Mouse (Mus musculus) brain, embryonic 14.5 days (tissue): ENCODE measurements around the gene Pawr.

Experiments
- CTCF ChIP-seq: fragments of 200-500 bp; IDR thresholded peaks from 2 replicates; pipeline ENCODE4 v1.5.1; 2012; ENCODE audit warnings: inconsistent platforms, mild to moderate bottlenecking, moderate library complexity, borderline replicate concordance; ENCODE audit not compliant: insufficient read depth, insufficient read length; ENCODE audit errors: extremely low read depth
- POLR2A ChIP-seq: fragments of 200-500 bp; IDR thresholded peaks from 2 replicates; pipeline ENCODE4 v1.6.1; 2012; ENCODE audit warnings: mild to moderate bottlenecking, inconsistent platforms, borderline replicate concordance; ENCODE audit not compliant: poor library complexity, insufficient read depth, insufficient read length, severe bottlenecking; ENCODE audit errors: extremely low read depth

- TF ChIP-seq CTCF (no peak), POLR2A (no peak)
These were observed 23.5 kb downstream of the Pawr start for GRCm38 (mm10) chr10:108355392-108355775.
